ENCODE assay signal across 8 mouse cellular contexts in genomic region chr14:57745291-57745969, GRCm38 (mm10). TPM values are rescaled to one million over a fixed set of nuclear protein-coding genes. Genes with fewer than 3 reads are reported as not detected.
DNase-seq lines count a peak whose midpoint lies in the region; ATAC-seq and TF ChIP-seq lines count a peak whose summit lies in the region.

No protein-coding gene starts in this region.

- peak overlapping the region; percentile 93 for H3K4me3 ChIP-seq in intestine, embryonic 16.5 days (ENCODE audit: low read length)
- H3K4me3 ChIP-seq in liver, embryonic 14.5 days (ENCODE audit: insufficient read depth in 1 of 2, low read depth in 2 of 2, low read length in 2 of 2): peak overlapping the region; percentile 85 to 86

- no peaks in the 10 kb centered on the region for H3K36me3 ChIP-seq in intestine, embryonic 16.5 days (ENCODE audit: control insufficient read depth, insufficient read depth, low read length)
- H3K36me3 ChIP-seq in liver, embryonic 14.5 days (replicated peaks; ENCODE audit: control insufficient read depth, insufficient read depth, low read depth): no peaks in the 10 kb centered on the region

- peak overlapping the region; percentile 87 for H3K27ac ChIP-seq in intestine, embryonic 16.5 days (ENCODE audit: low read length)
- H3K27ac ChIP-seq in liver, embryonic 14.5 days: no peak overlapping the region

- H3K4me2 ChIP-seq in intestine, embryonic 16.5 days (ENCODE audit: low read depth, low read length): peak overlapping the region; percentile 69
- H3K4me2 ChIP-seq in liver, embryonic 14.5 days (ENCODE audit: low read depth): peak overlapping the region; percentile 91

- no peak for ATAC-seq in monocyte, adult 5-6 weeks (replicated peaks; ENCODE audit: insufficient number of reproducible peaks, low FRiP score, low TSS enrichment, poor library complexity, severe bottlenecking)
- peak; percentile 76 for ATAC-seq in intestine, embryonic 16.5 days
- peak; percentile 70 for ATAC-seq in liver, embryonic 14.5 days (ENCODE audit: insufficient read depth)

- no peaks in the 10 kb centered on the region for H3K27me3 ChIP-seq in intestine, embryonic 16.5 days (replicated peaks; ENCODE audit: control insufficient read depth, insufficient read depth, low read length)
- peaks cover 26% of the 10 kb centered on the region for H3K27me3 ChIP-seq in liver, embryonic 14.5 days (ENCODE audit: control insufficient read depth, insufficient read depth, low read length)

- peaks cover 13% of the 10 kb centered on the region for H3K4me1 ChIP-seq in intestine, embryonic 16.5 days (ENCODE audit: control insufficient read depth, insufficient read depth, low read length)
- H3K4me1 ChIP-seq in liver, embryonic 14.5 days (replicated peaks; ENCODE audit: control insufficient read depth in 2 of 2, insufficient read depth in 2 of 2, low read length in 1 of 2): peaks cover 12 to 13% of the 10 kb centered on the region in 2 experiments

- no peaks in the 10 kb centered on the region for H3K9me3 ChIP-seq in intestine, embryonic 16.5 days (ENCODE audit: control insufficient read depth, low read length)
- H3K9me3 ChIP-seq in liver, embryonic 14.5 days (ENCODE audit: control insufficient read depth, low read length): no peaks in the 10 kb centered on the region

- under 1% methylated on average over 85 of the region's 103 CpGs for WGBS in intestine, embryonic 16.5 days
- WGBS in liver, embryonic 14.5 days (ENCODE audit: insufficient replicate concordance): under 1% methylated on average over 74 of the region's 103 CpGs

- no peak for TF ChIP-seq CTCF in liver, embryonic 14.5 days (IDR thresholded peaks at IDR 0.05; ENCODE audit: low read depth)

- DNase-seq in monocyte, adult 2 months (ENCODE audit: low read depth in 1 of 2, low spot score in 2 of 2): peak; percentile 11 to 50
- peak; percentile 68 for DNase-seq in embryo, embryonic 11 days
- DNase-seq in heart, adult 11 months: peak; percentile 97
- no peak for DNase-seq in liver, embryonic 14.5 days (ENCODE audit: low read depth in 3 of 3, low spot score in 3 of 3)
- peak; percentile 16 to 19 for DNase-seq in natural killer cell, adult 2 months (ENCODE audit: low spot score in 2 of 2)
- DNase-seq in testis, postnatal 14 days (ENCODE audit: low spot score): peak; percentile 68

- H3K9ac ChIP-seq in intestine, embryonic 16.5 days (ENCODE audit: low read depth, low read length): peak overlapping the region; percentile 93
- peak overlapping the region; percentile 58 for H3K9ac ChIP-seq in liver, embryonic 14.5 days (replicated peaks)

- TF ChIP-seq EP300 in liver, embryonic 14.5 days (IDR thresholded peaks at IDR 0.05; ENCODE audit: low read depth): no peak

RNA-seq across cellular contexts. Expression of gene Gm49361, which starts 0.5 kb away (rescaled TPM):
- 0.58 TPM in 1 of 3 replicates, not detected in the others for total RNA-seq in monocyte, adult 5-6 weeks (2017)
- polyA plus RNA-seq in intestine, embryonic 16.5 days (2015; fragmentation: Nextera tagmentation; extraction: Ambion mirVana): not detected in 2 replicates
- not detected in 2 replicates for polyA plus RNA-seq in liver, embryonic 14.5 days (2012; rRNA removed)
- not detected in 2 replicates for polyA plus RNA-seq in liver, embryonic 14.5 days (2014; fragmentation: Nextera tagmentation; extraction: Ambion mirVana)

RNA-seq across cellular contexts. Expression of gene Lats2, which starts 12.8 kb away (rescaled TPM):
- 68.5 to 76.5 TPM (median 75.4 TPM) in 3 replicates for total RNA-seq in monocyte, adult 5-6 weeks (2017)
- polyA plus RNA-seq in intestine, embryonic 16.5 days (2015; fragmentation: Nextera tagmentation; extraction: Ambion mirVana): 11.5 and 13.4 TPM in 2 replicates
- polyA plus RNA-seq in liver, embryonic 14.5 days (2012; rRNA removed): 2.6 and 3.2 TPM in 2 replicates
- 3.9 and 4.1 TPM in 2 replicates for polyA plus RNA-seq in liver, embryonic 14.5 days (2014; fragmentation: Nextera tagmentation; extraction: Ambion mirVana)

RNA-seq across cellular contexts. Expression of gene Sap18, which starts 52.5 kb away (rescaled TPM):
- 24.4 to 33.4 TPM (median 31.7 TPM) in 3 replicates for total RNA-seq in monocyte, adult 5-6 weeks (2017)
- polyA plus RNA-seq in intestine, embryonic 16.5 days (2015; fragmentation: Nextera tagmentation; extraction: Ambion mirVana): 17.0 and 18.8 TPM in 2 replicates
- polyA plus RNA-seq in liver, embryonic 14.5 days (2012; rRNA removed): 4.7 and 18.0 TPM in 2 replicates
- polyA plus RNA-seq in liver, embryonic 14.5 days (2014; fragmentation: Nextera tagmentation; extraction: Ambion mirVana): 6.0 and 13.3 TPM in 2 replicates

Comparison
In these comparisons a context has a peak if more than half of its experiments do, and no peak if none do; other contexts are left out.
1. DNase-seq: peak in monocyte, adult 2 months (2 of 2), embryo, embryonic 11 days (single experiment), heart, adult 11 months (single experiment), natural killer cell, adult 2 months (2 of 2) and testis, postnatal 14 days (single experiment); none in liver, embryonic 14.5 days (0 of 3).